Mouse (Mus musculus): Measurements from ENCODE around the gene Natd1.

Natd1 gene

DNA sequence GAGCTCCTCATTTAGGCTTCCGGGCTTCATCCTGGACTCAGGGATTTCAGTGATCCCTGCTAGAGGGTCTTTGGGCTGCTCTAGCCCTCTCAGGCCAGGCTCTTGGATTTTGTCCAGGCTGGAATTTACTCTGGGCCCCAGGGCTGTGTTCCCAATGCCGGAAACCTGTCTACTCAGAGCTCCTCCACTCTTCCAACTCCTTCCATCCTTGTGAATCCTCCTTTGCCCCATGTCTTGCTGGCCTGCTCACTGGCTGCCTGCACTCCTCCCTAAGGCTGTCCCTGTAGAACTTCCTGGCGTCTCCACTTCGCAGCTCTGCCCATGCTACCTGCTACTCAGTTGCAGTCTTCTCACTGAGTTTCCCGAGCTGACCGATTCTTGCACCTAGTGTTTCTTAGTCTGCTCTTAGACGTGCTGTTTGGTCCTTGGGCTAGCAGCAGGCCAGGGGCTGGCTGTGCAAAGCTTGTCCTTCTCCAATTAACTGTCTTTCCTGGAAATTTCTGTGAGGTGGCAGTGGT is 18.0 kb upstream of the Natd1 start:
- peak; percentile 41 to 82 for DNase-seq (ENCODE audit: inconsistent age in 2 of 2, low spot score in 1 of 2)

DNA sequence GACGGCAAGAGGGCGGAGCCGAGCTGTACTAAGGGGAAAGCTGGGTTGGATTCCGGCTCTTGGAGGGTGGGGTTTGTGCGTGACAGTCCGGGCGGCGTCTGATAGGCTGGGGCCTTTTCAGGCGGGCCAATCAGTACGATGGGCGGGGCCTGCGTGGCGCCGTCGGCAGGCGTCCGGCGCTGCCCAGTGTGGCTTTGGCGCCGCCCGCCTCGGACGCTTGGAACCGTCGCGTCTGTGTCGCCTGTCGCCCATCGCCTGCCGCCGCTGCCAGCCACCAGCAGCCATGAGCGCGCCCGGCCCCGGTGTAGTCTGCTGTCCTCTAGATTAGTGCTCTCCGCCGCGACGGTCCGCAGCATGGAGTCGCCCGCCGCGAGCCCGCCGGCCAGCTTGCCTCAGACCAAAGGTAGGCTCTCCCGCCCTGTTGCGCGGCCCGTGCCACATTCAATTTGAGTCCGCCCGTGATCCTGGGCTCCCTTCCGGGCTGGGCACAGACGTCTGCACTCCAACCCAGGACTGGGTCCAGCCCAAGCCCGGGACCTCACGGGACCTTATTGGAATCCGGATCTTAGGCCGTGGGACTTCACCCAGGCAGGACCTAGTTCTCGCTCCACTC is 17.4 kb upstream of the Natd1 start, which contains the start of gene Map2k3:
Gene Map2k3, plus strand, starts transcription at position 165 of the 613 bp plus-strand sequence.
- peak; percentile 98 for DNase-seq (ENCODE audit: inconsistent age in 2 of 2, low spot score in 1 of 2)

DNA sequence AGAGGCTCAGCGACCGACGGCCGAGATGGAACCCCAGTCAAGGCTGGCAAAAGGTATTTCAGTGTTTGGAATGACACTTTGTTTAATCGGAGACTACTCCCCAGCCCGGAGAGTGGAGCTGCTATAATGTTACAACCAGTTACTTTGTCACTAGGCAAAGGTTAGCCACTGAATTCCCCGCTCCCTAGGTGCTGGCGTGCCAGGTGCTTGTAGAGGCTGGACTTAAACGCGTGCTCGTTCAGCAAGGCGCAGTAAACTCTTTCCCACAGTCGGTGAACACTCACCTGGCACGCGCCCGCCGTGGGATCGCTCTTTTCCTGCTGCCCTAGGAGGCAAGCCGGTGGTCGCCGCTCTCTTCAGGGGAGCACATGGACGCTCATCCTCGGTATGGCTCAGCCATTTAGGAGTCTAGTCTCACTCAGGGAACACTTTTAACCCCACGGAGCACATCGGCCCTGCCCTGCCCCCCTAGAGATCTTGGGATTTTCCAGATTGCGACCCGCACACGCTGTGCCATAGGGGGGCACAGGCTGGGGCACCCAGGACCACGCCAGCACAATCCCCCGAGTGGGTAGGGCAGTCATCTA is 16.8 kb upstream of the Natd1 start:
- no peak for DNase-seq (ENCODE audit: inconsistent age in 2 of 2, low spot score in 1 of 2)

DNA sequence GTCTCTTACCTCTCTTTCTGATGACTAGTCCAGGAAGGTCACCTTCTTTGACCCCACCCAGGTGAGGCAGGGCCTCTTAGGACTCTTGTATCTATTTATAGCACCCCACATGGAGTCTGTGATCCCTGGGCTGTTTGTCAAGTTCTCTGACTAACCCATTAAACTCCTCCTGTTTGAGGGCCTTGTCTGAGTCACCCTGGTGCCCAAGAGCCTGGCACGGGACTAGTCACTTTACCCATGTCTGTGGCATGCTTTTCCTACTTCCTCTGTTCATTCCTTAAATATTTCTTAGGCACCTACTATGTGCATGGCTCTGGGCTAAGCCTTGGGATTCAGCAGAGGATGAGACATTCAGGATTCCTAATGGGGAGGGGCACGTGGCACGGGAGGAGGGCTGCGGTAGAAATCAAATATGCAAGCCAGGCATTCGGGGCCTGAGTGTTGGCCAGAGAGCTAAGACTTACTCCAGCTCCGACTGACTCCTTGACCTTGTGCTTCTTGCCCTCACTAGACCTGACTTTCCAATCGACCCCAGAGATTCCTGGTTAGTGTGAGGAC is 16.3 kb upstream of the Natd1 start:
- peak; percentile 62 to 84 for DNase-seq (ENCODE audit: inconsistent age in 2 of 2, low spot score in 1 of 2)

DNA sequence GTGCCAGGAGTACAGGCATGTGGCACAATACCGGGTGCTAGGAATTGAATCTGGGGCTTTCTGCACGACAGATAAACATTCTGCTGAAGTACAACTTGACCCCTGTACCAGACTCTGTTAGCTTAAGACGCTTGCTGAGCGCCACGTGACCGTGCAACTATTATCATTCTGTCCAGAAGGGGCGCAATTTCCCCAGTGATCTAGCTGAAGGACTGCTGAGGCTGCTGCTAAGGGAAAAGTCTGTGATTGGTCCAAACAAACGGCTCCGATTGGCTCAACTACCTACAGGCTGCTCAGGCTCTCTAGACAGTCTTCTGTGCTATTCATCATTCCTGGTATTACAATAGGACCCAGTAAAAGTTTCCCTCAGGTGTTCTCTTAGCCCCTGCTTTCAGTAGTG is 12.7 kb upstream of the Natd1 start:
- DNase-seq (ENCODE audit: inconsistent age in 2 of 2, low spot score in 1 of 2): peak; percentile 88 to 96

DNA sequence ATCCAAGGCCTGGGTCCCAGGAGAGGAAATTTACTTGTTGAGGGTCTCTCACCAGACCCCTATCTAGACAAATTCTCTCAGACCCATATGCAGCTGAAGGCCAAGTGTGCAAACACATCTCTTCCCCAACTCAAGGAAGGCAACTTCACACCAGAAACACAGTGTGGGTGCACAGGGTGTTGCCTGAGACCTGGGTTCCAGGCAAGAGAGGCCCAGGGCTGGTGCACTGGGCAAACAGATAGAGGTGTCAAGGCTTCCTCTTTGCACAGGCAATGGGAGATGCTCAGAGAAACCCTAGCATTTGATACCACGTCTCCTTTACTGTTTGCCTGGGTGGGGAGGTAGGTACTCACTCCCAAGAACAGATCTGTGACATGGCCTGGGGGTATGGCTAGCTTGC is 10.4 kb upstream of the Natd1 start:
- no peak for DNase-seq (ENCODE audit: inconsistent age in 2 of 2, low spot score in 1 of 2)

DNA sequence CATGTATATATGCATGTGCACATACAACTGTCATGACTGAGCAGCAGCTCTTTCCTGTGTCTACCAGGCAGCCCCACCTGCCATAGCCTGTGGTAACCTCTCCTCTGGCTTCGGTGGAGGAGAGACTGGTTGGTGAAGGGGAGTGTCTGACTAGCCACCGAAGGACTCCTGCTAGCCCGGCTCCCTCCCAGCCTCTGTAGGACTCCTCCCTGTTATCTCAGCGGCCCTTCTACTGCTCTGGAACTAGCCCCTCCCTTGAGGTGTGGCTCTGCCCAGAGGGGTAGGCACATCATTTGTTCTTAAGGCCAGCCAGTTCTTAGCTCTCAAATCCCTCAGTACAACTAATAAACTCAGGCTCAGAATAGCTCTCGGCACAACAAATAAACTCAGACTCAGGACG is 9.9 kb upstream of the Natd1 start:
- no peak for DNase-seq (ENCODE audit: inconsistent age in 2 of 2, low spot score in 1 of 2)

DNA sequence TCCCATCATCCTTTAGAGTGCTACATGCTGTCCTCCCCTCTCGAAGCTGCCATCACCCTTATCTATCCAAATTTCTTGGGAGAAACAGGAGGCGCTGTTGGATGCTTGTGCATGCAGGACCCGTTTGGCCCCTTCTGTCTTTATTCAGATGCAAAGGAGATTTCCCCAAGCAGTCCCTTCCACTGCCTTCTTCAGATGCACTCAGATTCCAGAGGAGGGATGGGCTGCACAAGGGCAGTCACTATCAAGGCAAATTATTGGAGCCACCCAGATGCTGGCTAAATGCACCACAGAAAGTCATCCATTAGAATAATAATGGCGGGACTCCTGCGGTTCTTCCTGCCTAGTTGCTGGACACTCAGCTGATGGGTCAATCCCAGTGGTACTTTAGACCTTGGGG is 8.4 kb upstream of the Natd1 start:
- no peak for DNase-seq (ENCODE audit: inconsistent age in 2 of 2, low spot score in 1 of 2)

DNA sequence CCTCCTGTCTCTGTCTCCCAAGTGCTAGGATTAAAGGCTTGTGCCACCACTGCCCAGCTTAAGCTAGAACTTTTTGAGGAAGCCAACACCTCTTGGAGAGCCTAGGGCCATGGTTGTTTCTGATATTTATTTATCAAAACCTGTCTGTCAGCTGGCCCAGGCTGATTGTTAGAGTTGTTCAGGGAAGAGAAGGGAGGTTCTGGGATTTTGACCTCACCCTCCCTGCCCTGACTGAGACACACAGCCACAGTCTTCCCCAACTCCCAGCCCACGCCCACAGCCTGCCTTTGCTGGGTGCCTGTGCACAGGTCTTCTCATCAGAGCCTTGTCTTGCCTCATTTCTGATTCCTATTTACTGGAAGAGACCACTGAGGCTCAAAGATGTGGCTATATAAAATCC is 7.6 kb upstream of the Natd1 start:
- no peak for DNase-seq (ENCODE audit: inconsistent age in 2 of 2, low spot score in 1 of 2)

DNA sequence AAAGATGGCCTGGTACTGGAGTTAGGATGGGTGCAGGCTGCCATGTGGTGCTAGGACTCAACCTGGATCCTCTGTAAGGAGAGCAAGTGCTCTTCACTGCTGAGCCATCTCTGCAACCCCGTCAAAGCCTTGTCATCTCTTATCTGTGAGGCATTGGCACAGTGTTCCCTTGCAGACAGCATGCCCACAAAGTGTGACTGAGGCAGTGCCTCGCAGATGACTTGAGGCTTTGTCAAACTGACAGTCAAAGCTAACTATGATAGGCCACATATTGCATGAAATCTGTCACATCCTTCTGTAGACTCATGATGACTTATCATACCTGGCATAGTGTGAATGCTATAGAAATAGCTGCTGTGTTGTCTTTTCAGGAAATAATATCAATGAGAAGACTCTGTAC is 5.5 kb upstream of the Natd1 start:
- DNase-seq (ENCODE audit: inconsistent age in 2 of 2, low spot score in 1 of 2): no peak

DNA sequence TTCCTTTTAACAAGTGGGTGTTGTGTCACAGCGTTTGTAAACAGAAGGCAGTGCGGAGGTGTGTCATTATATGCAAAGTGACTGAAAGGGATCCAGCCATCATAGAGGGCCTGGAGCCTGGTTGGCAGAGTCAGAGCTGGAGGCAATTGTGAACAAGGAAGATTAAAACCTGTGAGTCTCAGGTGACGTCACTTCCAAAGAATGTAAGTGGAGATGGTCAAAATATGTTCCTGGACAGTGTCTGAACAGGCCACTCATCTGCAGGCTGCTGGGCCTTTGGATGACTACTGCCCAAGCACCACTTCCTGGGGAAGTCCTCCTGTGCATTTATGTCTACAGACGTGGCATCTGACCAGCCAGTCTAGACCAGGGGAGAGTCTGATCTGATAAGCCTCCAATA is 651 bp upstream of the Natd1 start:
- DNase-seq (ENCODE audit: inconsistent age in 2 of 2, low spot score in 1 of 2): no peak

DNA sequence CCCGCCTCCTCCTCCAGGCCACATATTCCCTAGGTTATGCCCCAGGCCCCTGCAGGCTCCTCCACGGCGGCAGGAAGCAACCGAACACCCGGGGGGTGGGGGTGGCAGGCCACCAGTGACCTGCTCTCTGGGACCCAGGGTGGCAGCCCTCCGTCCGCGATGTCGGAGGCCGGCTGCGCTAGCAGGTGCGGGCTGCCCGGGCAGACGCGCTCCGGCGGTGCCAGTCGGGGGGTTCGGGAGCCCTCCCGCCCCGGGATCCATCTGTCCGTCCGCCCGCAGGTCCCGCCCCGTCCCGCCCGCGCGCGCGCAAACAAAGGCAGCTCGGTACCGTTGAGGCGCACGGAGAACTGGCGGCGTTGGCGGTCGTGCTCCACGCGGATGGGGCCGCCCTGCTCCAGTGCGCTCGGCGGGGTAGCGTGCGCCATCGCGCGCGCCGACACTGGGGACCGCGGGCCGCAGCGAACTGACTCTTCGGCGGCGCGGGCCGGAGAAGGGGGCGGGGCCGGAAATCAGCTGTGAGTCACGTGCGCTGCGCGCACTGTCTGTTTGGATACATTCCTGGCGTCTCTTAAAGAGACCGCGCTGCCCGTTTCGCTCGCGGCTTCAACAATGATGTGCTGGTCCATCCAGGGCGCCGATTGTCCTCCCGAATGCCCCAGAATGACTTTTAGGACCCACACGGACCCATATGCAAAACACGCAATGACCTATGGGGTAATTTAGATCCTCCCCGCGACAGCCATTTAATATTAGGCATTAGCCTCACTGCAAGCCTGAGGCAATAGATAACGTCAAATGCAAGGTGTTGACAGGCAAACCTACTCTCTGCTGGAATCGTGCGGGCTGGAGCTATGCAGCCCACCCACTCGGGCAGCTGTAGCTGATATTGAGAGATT is 1.0 kb downstream of the Natd1 start:
- peak; percentile 92 to 97 for DNase-seq (ENCODE audit: inconsistent age in 2 of 2, low spot score in 1 of 2)

DNA sequence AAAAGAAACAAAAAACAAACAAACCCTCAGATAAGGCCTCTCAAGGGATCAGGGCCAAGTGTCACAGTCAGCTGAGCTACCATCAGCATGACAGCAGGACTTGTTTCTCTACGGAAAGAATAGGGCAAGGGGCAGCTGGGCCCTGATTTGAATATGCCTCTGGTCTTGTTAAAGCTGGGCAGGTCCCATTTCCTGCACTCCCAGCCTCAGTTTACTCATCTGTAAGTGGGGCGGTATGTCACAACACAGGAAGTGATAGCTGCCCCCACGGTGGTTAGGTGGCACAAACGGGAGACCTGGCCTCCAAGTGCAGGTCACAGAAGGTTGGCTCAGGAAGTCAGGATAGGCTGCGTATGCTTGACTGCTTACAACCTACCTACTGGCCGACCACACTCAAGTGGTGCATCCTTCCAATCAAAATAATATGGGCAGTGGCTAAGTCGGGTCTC is 2.0 kb downstream of the Natd1 start:
- DNase-seq (ENCODE audit: inconsistent age in 2 of 2, low spot score in 1 of 2): peak in 1 of 2 experiments; percentile 49

DNA sequence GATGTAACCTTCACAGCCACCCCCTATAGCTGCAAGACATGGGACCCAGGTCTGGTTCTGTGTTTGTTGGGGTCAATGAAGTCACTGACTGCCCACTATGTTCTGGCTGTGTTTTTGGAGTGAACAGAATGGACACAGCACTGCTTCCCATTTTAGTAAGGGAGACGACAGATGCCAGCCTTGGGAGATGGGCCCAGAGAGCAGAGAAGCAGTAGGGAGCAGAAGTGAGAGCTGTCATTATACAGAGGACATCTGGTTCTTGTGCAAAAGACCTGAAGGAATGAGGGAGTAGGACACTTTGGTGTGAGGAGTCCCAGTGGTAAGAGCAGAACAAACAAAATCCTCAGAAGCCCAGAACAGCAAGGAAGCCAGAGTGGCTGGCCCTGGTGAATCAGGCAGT is 4.9 kb downstream of the Natd1 start:
- peak in 1 of 2 experiments; percentile 36 for DNase-seq (ENCODE audit: inconsistent age in 2 of 2, low spot score in 1 of 2)

DNA sequence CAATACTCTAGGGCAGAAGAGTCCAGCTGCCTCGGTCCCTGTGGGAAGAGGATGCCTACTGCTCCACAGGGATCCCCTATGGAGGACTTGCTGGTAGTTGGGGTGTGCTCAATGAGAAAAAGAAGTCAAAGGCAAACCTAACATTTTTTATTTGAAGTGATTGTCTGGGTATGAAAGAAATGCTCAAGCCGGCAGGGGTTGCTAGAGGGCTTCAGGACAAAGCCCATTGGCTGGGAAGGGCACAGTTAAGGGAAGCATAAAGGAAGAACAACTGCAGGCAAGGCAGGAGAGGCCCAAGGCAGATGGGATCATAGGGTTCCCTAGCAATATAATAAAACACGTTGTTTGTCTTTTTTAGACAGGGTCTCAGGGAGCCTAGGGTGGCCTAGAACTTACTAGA is 6.5 kb downstream of the Natd1 start:
- peak in 1 of 2 experiments; percentile 39 for DNase-seq (ENCODE audit: inconsistent age in 2 of 2, low spot score in 1 of 2)

DNA sequence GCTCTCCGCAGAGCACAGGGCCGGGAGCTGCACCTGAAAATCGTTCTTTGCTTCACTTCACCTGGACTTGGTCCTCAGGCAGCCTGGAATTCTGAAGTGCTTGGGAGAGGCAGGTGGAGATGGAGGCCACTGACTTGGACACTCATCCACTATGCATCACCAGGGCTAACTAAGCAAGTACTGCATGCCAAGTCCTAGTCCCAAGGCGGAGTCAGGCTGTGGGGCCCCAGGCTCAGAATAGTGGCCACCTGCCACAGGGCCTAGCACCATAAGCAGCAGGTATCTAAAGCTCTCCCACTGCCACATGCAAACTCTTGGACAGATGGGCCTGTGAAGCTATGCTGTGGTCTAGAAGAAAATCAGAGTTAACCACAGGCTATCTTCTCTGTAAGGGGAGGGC is 8.1 kb downstream of the Natd1 start:
- no peak for DNase-seq (ENCODE audit: inconsistent age in 2 of 2, low spot score in 1 of 2)

DNA sequence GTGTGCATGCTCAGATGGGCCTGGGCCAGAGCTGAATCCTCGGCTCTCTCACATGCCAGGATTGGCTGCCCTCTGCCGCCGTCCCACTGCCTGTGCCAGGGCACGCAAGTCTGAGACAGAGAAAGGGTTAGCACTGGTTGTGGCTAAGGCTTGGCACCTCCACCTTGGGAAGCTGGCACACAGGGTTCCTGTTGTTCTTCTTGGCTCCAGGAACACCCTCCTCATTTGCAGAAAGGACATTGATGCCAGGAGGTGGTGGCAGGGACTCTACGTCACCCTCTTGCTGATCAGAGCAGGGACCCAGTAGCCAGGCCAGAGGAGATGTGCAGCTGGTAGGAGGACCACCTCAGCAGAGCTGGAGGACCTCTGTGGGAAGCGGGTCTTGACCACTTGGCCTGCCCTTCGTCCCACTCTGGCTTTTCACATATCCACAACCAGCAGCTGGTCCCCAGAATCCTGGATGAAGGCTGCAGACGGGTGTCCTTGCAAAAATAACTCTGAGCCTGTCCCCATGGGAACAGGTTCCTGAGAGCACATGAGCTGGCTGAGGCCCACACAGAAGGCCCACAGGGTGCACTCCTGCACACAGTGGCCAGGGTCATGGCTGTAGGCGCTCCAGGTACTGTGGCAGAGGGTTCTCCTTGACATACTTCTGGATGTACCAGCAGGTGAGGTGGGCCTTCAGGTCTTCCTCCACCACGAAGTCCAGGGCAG is 9.0 kb downstream of the Natd1 start:
- DNase-seq (ENCODE audit: inconsistent age in 2 of 2, low spot score in 1 of 2): peak in 1 of 2 experiments; percentile 51

DNA sequence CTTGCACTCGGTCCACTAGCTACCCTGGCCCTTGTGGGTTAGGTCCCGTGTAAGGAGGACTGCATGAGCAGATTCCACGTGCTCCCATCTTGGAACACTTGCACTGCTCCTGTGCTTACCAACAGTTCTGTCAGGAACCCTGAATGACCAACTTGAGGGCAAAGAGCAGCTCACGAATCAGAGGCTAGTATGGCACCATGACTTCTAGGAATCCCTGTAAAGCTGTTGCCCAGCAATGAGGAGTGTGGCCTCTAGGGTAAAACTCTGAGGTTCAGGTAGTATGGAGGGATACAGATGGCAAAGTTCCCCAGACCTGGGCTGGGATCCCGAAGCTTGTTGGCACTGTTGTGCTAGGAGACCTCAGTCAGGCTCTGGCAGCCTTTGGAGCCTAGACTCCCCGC is 10.9 kb downstream of the Natd1 start:
- peak in 1 of 2 experiments; percentile 35 for DNase-seq (ENCODE audit: inconsistent age in 2 of 2, low spot score in 1 of 2)

DNA sequence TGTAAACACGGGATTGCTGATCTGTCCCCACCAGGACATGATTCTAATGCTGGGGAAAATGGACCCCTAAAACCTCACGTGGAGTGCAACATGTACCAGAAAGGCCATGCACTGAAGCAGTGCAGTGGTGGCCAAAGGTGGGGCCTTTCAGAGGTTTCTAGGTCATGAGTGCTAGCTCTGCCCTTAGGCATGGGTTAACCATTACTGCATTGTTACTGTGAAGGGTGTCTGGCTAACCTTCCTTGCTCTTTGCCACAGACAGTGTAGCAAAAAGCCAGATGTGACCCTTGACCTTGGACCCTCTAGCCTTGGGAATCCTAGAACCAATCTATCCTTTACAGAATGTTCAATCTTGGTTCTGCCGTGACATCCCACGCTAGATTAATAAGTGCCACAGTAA is 12.1 kb downstream of the Natd1 start:
- peak in 1 of 2 experiments; percentile 27 for DNase-seq (ENCODE audit: inconsistent age in 2 of 2, low spot score in 1 of 2)

DNA sequence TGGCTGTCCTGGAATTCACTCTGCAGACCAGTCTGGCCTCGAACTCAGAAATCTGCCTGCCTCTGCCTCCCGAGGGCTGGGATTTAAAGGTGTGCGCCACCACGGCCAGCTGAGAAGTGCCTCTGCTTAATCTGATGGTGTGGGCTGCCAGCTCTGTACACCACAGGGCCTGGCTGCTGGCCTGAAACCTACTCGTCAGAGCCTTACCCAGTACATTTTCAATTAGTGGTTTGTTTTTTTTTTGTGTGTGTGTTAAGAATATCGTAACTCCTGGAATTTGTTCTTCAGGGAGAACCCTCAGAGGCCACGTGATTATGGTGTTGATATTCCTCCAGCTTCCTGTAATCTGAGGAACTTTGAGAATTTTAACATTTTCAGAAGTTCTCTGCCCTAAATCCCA is 12.5 kb downstream of the Natd1 start:
- no peak for DNase-seq (ENCODE audit: inconsistent age in 2 of 2, low spot score in 1 of 2)

DNA sequence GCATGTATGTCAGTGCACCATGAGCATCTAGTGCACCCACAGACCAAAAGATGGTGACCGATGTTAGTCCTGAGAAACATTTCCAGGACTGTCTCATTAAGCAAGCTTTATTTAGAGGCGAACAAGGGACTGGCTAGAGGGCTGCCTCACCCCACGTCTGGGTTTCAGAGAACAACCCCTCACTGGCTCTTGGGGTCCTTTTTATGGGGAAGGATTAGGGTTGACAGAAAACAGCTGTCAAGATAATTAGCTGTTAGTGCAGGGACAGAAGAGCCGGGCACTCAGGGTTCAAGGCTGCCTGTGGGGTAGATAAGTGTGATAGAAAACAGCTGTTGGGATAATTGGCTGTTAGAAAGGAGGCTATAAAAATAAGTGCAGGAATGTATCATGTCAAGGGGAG is 18.6 kb downstream of the Natd1 start:
- DNase-seq (ENCODE audit: inconsistent age in 2 of 2, low spot score in 1 of 2): no peak

All from adrenal gland, adult (tissue).